Mouse (Mus musculus): Measurements from ENCODE around the gene Gli3.

DNA sequence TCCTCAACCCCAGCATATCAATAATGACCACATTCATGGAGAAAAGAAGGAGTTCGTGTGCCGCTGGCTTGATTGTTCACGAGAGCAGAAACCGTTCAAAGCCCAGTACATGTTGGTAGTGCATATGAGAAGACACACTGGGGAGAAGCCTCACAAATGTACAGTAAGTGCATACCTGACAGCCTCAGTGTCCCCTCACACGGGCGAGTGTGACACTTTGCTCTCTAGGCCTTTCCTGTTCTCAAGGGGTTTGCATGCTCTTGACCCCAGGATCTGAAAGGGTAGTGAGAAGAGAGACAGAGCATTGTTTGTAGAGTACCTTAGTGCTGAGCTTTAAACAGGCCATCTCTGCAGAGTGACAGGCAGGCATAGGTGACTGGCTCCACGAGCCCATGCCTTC, 250.5 kb downstream of the Gli3 start:
- no peak for TF ChIP-seq POLR2A (IDR thresholded peaks at IDR 0.05; ENCODE audit: low read depth, low read length)
- no peak for TF ChIP-seq CTCF (IDR thresholded peaks at IDR 0.05; ENCODE audit: extremely low read depth, insufficient read depth, insufficient read length, insufficient replicate concordance)

All from spleen, adult 2 months (tissue).